Mouse (Mus musculus) mouse embryonic stem cell (cell line): ENCODE data around the gene Ros1.

Source experiments
- in situ Hi-C, 2 experiments: fragments of 300-500 bp; cut with MboI; formaldehyde crosslinking; loops; 1 replicate in 1 of 2; 3 replicates in 1 of 2; pipeline ENCODE4 v1.14.3; 2019 to 2020; ENCODE audit warnings: low sequenced_read_pairs in 2 of 2, low pct_unique_long_range_greater_than_20kb in 1 of 2, mixed read lengths in 1 of 2; ENCODE audit not compliant: unreplicated experiment in 1 of 2

The Ros1 gene

DNA sequence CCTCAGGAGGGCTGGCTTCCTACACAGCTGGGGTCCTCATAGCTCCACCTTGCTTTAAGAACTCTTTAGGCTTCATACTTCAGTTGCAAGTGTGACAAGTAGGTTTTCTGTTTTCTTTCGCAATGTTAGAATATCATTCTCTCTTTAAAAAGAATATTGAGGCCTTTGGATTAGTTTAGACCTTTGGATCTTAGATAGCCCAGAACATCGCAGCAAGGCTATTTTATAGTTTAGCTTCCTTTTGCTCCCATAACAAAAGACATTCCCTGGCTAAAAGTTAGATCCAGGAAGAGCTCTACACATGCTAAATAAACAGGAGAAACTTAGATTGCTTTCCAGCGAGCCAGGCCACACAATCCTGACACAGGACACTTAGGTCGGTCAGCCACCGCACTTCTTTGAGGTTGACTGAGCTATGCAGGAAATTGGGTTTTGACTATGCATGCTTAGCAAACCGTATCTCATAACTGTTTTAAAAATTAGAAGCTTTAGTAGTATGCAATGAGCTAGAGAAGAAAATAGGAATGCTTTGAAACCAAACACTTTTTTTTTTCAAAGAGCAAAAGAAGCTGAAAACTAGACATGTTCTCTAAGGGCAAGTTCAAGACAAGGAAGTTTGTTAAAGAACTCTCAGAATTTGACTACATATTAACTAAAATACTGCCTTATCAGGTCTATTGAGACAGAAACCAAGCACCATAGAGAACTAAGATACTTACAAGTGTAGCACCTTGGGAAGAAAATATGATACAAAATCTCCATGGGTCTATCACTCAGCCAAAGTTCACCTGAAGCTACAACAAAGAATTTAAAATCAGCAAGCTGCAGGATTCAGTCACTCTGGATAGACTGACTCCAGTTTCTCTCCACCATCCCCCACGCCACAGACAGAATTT, at the start of gene Ros1:
Ros1 (minus strand) TSS at position 288 of the 896 bp plus-strand sequence.
- in situ Hi-C loops: loop anchor here in 1 of 2 experiments (25.0 kb wide), 1 partner anchor 408 kb away; no protein-coding TSS in a partner anchor

- in situ Hi-C loops: no loop called here
Observed at GRCm38 (mm10) chr10:52242680-52243323, 47.8 kb upstream of the Ros1 start.

- in situ Hi-C loops: no loop called here
Observed at GRCm38 (mm10) chr10:52242015-52242414, 47.0 kb upstream of the Ros1 start.

DNA sequence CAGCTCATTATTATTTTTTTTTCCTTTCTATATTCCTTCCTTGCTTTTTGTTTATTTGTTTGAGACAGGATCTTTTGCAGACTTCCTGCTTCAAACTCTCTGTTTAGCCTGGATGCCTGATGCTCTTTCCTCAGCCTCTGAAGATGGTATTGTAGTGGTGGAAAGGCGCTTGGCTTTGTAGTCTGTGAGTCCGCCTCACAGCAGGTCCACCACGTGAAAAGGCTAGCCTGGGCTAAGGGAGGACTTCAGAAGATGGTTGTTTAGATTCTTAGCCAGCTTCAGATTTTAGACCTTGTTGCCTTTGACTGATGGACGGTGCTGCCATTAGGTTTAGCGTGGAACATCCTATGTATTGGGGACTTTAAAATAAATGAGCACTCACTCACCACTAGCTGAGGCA, 40.4 kb upstream of the Ros1 start:
- in situ Hi-C loops: no loop called here

DNA sequence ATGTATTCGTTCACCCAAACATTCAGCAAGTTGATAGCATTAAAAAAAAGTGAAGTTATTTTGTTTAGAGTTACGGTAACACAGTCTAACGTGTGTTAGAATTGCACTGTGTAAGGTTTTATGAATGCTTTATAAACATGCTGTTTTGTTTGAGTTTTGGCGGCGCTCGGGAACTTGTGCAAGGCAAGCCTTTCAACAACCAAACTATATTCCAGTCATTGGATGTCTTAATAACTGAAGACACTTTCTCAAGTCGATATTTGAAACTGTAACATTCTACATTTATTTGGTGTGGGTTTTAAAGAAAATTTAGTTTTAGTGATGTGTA, 39.6 kb upstream of the Ros1 start:
- in situ Hi-C loops: no loop called here

GRCm38 (mm10) chr10:52233969-52234653, 39.1 kb upstream of the Ros1 start:
- in situ Hi-C loops: no loop called here

DNA sequence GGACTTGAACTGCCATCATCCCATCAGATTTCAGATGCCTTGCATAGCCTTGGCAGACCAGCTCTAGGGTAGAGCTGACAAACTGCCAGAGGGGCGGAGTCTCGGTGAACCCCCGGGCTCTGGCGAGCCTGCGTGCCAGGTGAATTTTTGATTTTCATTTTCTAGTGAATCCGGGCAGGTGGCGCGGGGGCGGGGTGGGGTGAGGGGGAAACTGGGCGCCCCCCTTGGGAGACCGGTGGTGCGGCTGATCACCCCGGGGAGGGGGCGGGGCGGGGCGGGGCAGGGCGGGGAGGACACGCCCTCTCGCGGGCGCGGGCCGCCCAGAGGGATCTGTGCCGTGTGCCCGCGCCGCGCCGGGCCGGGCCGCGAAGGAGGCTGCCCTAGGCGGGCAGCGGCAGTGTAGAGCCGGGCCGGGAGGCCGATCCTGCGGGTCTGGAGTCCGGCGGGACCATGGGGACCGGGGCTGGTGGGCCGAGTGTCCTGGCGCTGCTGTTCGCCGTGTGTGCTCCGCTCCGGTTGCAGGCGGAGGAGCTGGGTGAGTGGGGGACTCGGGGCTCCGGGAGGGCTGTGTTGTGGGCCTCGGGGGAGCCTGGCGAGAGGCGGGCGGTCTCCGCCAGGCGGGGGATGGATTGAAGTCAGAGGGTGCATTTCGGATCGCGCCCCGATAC, 38.4 kb upstream of the Ros1 start, which contains the start of gene Dcbld1:
Dcbld1 (plus strand) TSS at position 319 of the 668 bp plus-strand sequence.
- in situ Hi-C loops: no loop called here

DNA sequence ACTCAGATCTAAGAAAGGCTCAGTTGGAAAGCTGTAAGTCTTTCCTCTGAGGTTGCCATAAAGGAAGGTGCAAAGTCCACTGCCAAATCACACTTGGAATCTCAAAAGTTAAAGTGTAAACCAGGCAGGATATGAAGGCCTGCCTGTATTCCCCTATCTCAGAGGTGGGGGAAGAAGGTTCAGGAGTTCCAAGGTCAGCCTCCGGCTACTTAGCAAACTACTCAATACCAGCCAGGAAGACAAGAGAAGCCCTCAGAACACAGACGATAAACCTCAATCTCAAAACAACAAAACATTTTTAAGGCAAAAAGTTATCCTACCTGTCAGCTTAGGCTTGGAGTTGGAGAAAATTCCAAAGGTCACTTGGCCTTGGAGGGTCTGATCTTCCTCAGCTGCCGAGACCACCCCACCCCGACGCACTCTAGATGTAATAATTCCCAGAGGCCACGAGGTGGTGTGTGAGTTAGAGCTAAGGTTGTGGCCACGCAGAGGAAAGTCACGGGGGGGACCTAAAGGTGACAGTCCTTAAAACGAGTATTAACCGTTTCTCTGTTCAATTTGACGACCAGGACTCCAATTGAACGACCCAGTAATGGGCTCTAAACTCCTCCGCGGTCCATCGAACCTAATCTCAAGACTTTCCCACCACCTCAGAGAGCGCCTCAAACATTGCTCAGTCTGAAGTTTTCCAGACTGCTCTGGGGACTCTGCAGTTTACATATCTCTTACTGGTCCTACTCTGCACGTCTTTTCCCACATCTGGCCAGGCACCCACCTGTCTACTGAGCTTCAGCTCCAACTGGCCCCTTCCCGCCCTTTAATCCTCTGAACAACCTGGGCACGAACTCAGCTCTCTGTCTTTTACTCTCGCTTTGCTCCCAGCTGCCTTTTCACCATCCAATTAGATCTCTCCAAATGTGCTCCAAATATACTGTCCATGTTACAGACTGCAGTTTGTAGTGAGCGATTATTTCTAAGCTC, 37.4 kb upstream of the Ros1 start:
- in situ Hi-C loops: no loop called here

- in situ Hi-C loops: no loop called here
Observed at GRCm38 (mm10) chr10:52219600-52219999, 24.6 kb upstream of the Ros1 start.

- in situ Hi-C loops: no loop called here
Observed at GRCm38 (mm10) chr10:52217564-52217934, 22.5 kb upstream of the Ros1 start.

DNA sequence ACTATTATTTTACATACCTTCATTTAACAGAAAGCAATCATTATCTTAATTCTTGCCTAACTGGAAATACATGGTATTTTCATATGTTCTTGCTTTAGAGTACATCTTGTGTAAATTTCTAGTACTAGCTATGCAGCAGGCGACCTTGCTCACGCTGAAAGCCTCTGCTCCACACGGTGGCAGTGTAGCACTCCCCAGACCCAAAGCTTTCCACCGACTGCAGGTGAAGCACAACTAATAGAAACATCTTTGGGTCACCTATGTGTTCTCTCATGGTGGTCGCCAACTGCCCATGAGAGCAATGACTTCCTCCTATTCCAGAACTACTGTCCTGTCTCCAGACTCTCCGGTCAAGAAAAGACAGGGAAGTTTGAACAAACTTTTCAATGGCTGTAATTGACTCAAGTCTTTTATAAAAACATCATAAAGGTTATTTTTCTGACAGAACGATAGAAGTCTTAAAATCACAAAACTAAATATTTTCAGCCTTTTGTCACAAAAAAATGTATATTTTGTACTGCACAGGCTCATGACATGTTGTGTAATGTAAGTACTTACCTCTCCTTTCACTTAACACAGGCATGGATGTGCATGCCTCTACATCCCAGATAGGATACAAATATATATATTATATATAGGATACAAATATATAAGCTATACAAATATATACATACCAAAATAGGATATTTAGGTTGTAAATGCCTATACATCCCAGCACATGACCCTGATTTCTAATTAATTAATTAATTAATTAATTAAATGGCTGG, 21.9 kb upstream of the Ros1 start:
- in situ Hi-C loops: no loop called here

DNA sequence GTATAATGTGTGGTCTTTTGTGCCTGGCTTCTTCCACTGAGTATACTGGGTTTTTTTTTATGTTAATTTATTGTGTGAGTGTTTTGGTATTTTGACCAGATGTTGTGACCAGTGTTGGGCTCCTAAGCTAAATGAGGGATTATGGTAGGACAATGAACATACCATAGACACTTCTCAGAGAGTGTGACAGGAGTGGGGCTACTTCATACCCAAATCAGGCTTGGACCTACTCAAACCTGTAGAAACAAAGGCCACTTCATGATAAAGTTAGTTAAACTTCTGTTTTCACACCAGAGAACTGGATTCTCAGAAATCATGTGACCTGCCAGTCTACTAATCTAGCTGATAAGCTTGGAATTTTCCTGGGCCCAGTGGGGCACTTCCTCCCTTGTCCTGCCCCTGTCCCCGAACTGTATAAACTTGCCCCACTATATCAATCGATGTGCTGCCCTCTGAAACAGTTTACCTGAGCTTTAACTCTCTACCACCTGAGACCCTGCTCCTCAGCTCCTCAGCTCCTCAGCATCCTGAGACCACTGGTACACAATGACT, 20.3 kb upstream of the Ros1 start:
- in situ Hi-C loops: no loop called here

DNA sequence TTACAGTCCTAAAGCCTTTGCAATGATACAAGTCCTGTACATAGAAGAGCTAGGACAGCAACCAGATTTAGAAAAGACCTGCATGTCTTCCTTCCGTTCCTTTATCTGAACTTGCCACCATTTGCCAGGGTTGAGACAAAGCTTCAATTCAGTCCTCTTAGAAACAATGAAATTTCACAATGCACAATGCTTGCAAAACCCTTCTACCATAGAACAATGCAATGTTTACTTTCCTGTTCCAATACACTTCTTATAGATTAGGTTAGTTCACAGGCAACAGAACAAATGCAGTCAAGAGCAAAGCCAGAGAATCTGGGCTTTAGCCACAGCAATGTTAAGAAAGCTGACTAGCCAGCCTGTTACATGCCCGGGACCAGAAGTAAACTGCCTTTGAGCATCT, 9.0 kb upstream of the Ros1 start:
- in situ Hi-C loops: no loop called here

- in situ Hi-C loops: loop anchor here in 1 of 2 experiments (25.0 kb wide), 1 partner anchor 399 kb away; no protein-coding TSS in a partner anchor
Observed at GRCm38 (mm10) chr10:52185900-52186299, 9.1 kb downstream of the Ros1 start.

DNA sequence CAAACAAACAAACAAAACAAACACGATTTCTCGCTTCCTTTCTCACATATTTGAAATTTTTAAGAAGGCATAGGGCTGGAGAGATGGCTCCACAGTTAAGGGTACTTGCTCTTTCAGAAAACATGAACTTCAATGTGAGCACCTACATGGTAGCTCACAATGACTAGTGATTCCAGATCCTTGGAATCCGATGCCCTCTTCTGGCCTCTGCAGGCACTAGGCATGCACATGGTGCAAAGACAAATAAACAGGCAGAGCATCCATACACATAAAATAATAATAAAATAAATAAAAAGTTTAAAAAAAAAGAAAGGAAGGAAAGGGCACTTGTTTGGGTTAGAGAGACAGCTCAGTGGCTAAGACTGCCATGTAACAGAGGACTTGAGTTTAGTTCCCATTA, 12.2 kb downstream of the Ros1 start:
- in situ Hi-C loops: loop anchor here in 1 of 2 experiments (25.0 kb wide), 1 partner anchor 396 kb away; no protein-coding TSS in a partner anchor

DNA sequence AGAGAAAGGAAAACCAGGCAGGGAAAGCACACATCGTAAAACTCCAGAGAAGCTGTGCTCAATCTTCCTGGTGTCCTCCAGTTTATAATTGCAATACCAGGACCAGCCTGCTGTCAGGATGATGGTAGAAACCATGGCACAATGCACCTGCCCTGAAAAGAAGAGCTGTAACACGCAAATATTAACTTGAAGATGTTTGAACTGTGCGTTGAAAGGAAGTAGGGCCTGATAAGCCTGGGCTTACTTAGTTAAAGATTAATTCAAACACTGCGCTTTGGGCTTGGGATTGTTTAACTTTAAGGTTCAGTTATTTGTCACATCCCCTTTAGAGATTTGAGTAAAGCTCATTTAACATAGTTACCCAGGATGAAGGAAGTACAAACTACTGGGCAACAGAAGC, 20.7 kb downstream of the Ros1 start:
- in situ Hi-C loops: no loop called here

GRCm38 (mm10) chr10:52170489-52170888, 24.6 kb downstream of the Ros1 start:
- in situ Hi-C loops: no loop called here
